Mouse (Mus musculus): ENCODE results near the gene Ap1s1. TPM values are rescaled to one million over a fixed set of nuclear protein-coding genes. Genes with fewer than 3 reads are reported as not detected.

The Ap1s1 gene
- total RNA-seq, 1 experiment from 2014 or later = 39.7 TPM

DNA sequence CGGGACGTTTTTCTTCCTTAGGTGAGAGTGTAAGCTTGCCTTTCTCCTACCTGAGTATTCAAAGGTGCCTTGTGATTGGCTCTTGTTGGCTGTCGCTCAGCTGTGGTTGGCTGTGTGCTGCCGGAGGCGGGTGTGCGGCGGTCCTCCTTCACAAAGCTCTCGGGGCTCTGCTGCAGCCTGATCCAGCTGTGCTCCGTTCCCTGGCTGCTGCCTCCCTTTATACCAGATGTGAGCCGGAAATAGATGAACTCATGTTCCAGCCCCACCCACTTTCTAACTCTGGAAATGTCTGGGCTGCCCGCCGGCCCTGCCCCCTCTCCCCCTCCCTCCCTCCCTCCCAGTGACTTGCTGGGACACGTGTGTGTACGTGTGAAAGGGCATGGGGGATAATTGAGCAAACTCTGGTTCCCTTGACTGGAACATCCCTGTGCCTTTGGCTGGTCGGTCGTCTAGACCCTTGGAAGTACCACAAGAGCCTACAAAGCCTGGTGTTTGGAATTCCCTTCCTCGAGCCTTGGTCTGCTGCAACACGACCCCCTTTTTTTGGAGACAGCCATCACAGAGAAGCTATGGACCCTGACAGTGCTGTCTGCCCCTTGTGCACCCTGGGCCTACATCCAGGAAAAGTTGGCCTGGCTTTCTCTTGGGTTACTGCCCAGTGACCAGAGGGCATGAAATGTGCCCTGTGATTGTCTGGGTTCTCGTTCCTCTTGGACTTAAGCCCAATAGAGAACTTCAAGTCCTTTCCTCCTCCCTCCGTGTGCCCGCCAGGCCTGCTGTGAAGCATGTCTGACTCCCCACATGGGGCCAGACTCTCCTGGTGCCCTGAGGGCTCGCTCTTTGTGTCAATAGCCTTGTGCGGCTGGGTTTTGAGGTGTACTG lies 26.4 kb upstream of the Ap1s1 start, which contains the start of gene Serpine1:
Serpine1 (minus strand) TSS at position 190 of the 882 bp plus-strand sequence.
- ATAC-seq (replicated peaks in 1 of 2; ENCODE audit: insufficient read depth in 1 of 2, low FRiP score in 2 of 2, low TSS enrichment in 1 of 2, low read depth in 1 of 2, poor library complexity in 2 of 2, severe bottlenecking in 2 of 2) = peak; percentile 70 to 76

DNA sequence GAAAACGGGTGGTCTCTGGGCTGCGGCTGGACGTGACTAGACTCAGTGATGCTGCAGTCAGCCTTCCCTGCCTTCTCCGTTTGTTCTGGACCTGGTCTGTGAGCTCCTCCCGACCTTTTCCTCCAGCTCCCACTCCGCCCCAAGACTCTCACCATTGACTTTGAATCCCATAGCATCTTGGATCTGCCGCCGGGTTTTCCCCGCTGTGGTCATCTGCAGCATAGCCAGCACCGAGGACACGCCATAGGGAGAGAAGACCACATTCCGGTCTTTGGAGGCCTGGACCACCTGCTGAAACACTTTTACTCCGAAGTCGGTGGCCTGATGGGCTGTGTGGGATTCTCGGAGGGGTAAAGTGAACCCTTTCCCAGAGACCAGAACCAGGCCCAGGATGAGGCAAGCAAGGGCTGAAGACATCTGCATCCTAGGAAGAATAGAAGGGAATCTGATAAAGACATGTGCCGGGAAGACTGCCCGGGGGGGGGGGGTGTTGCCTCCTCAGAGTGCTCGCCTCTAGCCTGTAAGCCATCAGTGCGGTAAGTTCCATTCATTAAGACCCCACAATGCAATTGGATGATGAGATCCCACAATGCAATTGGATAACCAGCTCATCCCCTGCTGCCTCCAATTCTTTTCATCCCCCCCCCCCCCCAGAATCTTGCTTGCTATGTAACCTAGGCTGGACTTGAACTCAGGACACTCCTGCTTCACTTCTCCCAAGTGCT lies 25.1 kb upstream of the Ap1s1 start:
- ATAC-seq (replicated peaks in 1 of 2; ENCODE audit: insufficient read depth in 1 of 2, low FRiP score in 2 of 2, low TSS enrichment in 1 of 2, low read depth in 1 of 2, poor library complexity in 2 of 2, severe bottlenecking in 2 of 2) = no peak

DNA sequence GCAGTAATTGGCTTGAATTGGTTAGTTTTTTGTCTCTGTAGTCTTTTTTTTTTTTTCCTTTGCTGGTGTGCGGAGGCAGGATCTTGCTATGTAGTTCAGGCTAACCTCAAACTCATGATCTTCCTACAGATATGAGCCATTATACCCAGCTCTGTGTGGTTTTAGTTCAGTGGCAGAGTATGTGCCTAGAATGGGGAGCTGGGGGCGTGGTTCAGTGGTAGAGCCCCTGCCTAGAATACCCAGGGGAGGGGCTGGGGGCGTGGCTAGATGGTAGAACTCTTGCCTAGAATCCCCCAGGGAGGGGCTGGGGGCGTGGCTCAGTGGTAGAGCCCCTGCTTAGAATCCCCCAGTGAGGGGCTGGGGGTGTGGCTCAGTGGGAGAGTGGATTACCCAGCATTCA lies 22.8 kb upstream of the Ap1s1 start:
- ATAC-seq (replicated peaks in 1 of 2; ENCODE audit: insufficient read depth in 1 of 2, low FRiP score in 2 of 2, low TSS enrichment in 1 of 2, low read depth in 1 of 2, poor library complexity in 2 of 2, severe bottlenecking in 2 of 2) = no peak

DNA sequence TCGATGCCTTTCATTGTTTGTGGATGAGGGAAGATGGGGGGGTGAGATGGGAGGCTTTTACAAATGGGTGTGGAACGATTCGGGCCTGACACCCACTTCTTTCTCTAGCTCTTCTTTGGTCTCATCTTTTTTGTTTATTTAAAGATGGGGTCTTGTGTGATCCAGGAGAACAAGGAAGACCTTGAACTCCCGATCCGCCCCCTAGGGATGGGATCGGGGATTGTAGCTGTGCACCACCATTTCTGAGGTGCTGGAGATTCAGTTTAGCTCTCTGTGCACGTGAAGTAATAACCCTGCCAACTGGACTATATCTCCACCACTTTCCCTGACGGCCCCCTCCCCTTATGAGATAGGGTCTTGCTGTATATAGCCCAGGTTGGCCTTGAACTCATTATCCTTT lies 20.0 kb upstream of the Ap1s1 start:
- ATAC-seq (replicated peaks in 1 of 2; ENCODE audit: insufficient read depth in 1 of 2, low FRiP score in 2 of 2, low TSS enrichment in 1 of 2, low read depth in 1 of 2, poor library complexity in 2 of 2, severe bottlenecking in 2 of 2) = no peak

DNA sequence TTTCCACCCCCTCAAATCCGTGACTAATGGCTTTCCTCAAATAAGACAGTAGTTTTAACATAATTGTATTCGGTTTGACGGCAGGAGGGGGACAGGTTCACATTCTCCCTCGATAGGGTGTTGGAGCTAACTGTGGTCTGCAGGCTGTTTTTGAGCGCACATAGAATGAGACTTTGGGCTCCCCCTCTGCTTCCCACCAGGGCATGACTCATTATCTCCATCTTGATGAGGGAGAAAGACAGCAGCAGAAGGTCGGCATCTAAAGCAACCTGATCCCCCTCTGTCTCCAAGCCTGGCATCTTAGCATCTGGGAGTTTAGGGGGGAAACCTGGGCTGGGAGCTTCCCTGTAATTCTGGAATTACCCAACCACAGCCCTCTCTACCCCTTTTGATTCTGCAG lies 19.5 kb upstream of the Ap1s1 start:
- ATAC-seq (replicated peaks in 1 of 2; ENCODE audit: insufficient read depth in 1 of 2, low FRiP score in 2 of 2, low TSS enrichment in 1 of 2, low read depth in 1 of 2, poor library complexity in 2 of 2, severe bottlenecking in 2 of 2) = no peak

DNA sequence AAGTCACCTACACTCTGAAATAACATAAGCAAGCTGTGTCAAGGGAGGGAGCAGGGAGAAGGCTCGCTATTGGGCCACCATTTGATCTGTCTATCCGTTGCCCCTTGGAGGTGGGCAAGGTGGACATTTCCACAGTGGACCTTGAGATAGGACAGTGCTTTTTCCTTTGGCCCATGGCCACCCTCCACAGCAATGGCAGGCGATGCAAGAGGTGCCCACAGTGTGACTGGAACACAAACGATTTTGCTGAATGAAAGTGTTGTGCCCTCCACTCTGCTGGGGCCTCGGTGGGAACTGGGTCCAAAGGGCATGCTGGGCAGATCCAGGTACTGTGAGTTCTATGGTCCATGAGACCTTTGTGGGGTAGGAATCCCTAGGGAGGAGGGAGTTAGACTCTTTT lies 16.7 kb upstream of the Ap1s1 start:
- ATAC-seq (replicated peaks in 1 of 2; ENCODE audit: insufficient read depth in 1 of 2, low FRiP score in 2 of 2, low TSS enrichment in 1 of 2, low read depth in 1 of 2, poor library complexity in 2 of 2, severe bottlenecking in 2 of 2) = no peak

DNA sequence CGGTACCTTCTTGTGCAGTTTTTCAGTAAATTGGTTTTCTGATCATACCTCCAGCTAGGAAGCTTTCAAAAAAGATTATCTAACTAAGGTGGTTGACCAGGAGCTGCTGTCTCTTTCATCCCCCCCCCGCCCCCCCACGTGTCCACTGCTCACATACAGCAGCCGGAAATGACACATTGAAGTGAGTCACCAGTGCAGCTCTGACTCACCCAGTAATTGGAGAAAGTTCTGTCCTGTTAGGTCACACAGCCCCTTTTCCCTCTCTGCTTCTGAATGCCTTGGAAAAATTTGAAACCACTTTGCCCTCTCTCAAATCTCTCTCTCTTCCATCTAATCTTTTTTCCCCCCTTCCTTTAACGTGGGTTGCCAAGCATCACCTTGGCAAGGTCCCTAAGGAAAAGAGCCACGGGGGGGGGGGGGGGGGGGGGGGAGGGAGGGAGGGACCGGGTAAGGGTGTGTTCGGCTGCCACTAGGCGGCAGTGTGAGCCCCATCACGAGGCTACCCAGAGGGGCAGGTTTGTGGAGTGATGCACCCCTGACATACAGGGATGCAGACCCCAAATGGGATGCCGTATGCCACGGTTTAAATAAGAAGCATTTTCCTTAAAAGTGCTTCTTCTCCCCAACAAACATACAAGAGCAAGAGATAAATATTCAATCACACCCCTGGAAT lies 16.0 kb upstream of the Ap1s1 start:
- no peak for ATAC-seq (replicated peaks in 1 of 2; ENCODE audit: insufficient read depth in 1 of 2, low FRiP score in 2 of 2, low TSS enrichment in 1 of 2, low read depth in 1 of 2, poor library complexity in 2 of 2, severe bottlenecking in 2 of 2)

DNA sequence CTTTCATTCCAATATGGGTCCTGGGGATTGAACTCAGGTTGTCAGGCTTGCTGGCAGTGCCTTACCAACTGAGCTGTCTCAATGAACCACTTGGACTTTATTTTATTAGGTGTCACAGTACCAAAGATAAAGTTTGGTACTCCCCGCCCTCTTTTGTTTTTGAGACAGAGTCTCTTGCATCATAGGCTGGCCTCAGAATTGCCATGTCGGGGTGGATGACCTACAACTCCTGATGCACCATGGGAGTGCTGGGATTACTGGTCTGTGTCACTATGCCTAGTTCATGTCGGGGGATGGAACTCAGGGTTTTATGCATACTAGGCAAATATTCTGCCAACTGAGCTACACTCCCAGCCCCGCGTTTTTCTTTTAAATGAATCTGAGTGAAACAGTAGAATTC lies 8.9 kb upstream of the Ap1s1 start:
- no peak for ATAC-seq (replicated peaks in 1 of 2; ENCODE audit: insufficient read depth in 1 of 2, low FRiP score in 2 of 2, low TSS enrichment in 1 of 2, low read depth in 1 of 2, poor library complexity in 2 of 2, severe bottlenecking in 2 of 2)

DNA sequence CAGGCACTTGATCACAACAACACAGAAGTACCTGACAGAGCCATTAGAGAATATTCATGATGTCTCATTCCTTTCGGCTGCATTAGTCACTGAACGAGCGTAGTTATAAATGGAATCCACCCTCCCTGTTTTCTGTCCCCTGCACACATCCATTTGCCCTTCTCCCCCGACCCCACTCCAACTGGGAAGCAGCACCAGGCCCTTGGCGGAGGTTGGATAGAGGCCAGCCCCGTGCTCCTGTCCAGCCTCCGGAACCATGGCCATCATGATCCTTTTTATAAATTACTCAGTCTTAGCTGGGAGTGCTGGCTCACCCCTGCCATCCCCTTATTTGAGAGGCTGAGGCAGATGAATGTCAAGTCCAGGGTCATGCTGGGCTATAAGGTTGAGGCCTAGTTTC lies 8.4 kb upstream of the Ap1s1 start:
- ATAC-seq (replicated peaks in 1 of 2; ENCODE audit: insufficient read depth in 1 of 2, low FRiP score in 2 of 2, low TSS enrichment in 1 of 2, low read depth in 1 of 2, poor library complexity in 2 of 2, severe bottlenecking in 2 of 2) = no peak

DNA sequence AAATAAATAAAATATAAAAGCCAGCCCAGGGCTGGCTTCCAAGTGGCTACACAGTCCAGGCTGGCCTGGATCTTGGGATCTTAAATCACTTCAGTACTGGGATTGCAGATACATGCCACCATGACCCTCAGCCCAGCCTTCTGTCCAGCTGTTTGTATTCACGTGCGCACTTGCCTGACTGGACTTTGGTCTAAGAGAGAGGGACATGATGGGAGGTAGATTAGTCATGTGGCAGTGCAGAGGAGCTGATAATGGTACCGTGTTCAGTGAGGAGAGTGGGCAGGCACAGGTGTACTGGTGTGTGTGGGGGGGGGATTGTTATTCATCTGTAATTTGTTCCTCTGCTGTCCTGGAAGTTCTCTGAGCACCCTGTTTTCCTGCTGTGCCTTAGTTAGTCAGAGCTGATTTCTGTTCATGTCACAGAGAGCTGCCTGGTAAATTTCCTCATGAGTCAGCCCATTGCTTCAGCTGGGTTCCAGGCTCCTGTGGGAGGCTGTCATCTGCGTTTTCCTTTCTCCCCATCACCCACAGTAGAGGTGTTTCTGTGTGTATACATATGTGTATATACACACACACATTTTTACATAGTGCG lies 6.1 kb upstream of the Ap1s1 start:
- ATAC-seq (replicated peaks in 1 of 2; ENCODE audit: insufficient read depth in 1 of 2, low FRiP score in 2 of 2, low TSS enrichment in 1 of 2, low read depth in 1 of 2, poor library complexity in 2 of 2, severe bottlenecking in 2 of 2) = no peak

DNA sequence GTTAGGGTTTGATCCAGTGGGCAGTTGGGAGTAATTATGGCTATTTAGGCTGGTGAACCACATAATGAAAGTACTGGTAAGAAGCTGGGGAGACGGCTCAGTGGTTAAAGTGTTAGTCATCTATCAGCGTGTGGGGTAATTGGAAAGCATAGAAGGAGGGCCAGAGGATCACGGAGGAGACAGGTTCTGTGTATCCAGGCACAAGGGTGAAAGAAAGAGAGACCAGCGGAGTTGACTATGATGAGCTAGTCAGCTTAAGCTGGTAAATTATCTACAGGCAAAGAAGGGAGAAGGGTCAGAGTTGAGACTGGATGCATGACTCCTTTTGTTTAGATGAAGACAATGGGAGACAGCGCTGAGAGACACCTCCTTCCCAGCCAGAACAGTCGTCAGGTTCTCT lies 5.2 kb upstream of the Ap1s1 start:
- ATAC-seq (replicated peaks in 1 of 2; ENCODE audit: insufficient read depth in 1 of 2, low FRiP score in 2 of 2, low TSS enrichment in 1 of 2, low read depth in 1 of 2, poor library complexity in 2 of 2, severe bottlenecking in 2 of 2) = no peak

DNA sequence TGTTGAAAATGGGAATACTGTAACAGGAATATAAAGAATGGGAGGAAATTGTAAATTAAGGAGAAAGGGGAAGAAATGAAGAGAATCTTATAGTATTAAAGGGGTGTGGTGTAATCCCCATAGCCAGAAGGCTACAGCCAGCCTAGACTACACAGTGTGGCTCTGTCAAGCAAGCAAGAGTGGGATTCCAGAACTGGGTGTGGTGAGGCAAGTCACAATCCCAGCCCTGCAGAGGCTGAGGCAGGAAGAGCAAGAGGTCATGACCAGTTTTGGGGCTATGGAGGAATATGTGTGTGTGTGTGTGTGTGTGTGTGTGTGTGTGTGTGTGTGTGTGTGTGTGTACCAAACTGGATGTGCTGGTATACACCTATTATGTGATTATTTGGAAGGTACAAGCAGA lies 1.1 kb upstream of the Ap1s1 start:
- ATAC-seq (replicated peaks in 1 of 2; ENCODE audit: insufficient read depth in 1 of 2, low FRiP score in 2 of 2, low TSS enrichment in 1 of 2, low read depth in 1 of 2, poor library complexity in 2 of 2, severe bottlenecking in 2 of 2) = no peak

DNA sequence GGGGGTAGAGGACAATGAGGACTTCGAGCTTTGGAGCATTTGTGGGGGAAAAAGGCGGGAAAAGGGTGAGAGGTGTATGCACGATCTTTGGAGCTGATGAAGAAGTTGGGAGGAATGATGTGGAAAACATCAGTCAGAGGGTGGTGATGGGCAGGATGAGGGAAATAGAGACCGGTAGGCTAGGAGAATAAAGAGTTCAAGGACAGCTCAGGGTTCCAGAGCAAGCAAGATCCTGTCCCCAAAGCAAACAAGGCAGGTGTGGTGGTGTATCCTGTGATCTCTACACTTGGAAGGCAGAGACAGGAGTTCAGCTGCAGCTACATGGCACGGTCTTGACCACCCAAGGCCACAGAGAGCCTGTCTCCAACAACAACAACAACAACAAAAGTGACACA lies 386 bp upstream of the Ap1s1 start:
- no peak for ATAC-seq (replicated peaks in 1 of 2; ENCODE audit: insufficient read depth in 1 of 2, low FRiP score in 2 of 2, low TSS enrichment in 1 of 2, low read depth in 1 of 2, poor library complexity in 2 of 2, severe bottlenecking in 2 of 2)

DNA sequence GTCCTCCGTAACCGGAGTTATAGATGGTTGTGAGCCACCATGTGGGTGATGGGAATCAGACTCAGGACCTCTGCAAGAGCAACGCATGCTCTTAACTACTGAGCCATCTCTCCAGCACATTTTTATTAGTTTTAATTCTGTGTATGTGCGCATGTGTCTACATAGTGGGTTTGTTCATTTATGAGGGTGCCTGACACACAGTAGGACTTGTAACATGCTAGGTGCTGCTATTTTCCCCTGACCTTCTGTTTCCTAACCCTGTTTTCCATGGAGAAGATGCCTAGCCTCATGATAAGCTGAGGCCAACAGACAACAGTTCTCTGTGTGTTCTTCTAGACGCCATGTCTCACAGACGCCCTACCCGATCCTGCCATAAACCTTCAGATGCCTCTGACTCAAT lies 1.9 kb downstream of the Ap1s1 start:
- ATAC-seq (replicated peaks in 1 of 2; ENCODE audit: insufficient read depth in 1 of 2, low FRiP score in 2 of 2, low TSS enrichment in 1 of 2, low read depth in 1 of 2, poor library complexity in 2 of 2, severe bottlenecking in 2 of 2) = no peak

DNA sequence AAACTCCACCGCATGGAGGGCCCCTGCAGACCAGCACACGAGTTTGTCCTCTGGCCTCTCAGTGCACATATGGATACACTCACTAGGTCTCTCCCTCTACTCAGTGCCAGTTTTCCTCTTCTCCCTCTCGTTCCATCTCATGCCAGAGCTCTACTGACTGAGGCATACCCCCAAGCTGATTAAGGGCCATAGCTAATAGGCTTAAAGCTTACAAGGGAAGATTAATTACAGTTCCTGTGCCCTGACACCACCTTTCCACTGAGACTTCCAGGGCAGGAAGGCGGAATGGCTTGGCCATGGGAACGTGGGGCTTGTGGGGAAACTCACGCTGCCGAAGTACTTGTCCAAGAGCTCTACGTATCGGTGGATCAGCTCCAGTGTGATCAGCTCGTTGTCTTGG lies 4.5 kb downstream of the Ap1s1 start:
- ATAC-seq (replicated peaks in 1 of 2; ENCODE audit: insufficient read depth in 1 of 2, low FRiP score in 2 of 2, low TSS enrichment in 1 of 2, low read depth in 1 of 2, poor library complexity in 2 of 2, severe bottlenecking in 2 of 2) = no peak

DNA sequence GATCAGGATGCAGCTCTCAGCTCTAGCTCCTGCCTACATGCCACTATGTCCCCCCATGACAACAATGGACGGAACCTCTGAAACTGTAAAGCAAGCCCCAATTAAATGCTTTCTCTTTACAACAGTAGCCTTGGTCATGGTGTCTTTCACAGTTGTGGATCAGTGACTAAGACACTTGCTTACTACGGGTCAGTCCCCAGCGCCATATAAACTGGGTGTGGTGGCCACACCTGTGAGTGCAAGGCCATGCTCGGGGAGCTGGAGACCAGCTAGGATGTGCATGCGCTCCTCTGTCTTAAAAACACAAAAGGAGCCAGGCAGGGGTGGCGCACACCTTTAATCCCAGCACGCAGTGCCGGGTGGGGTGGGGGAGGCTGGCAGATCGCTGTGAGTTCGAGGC lies 6.5 kb downstream of the Ap1s1 start:
- no peak for ATAC-seq (replicated peaks in 1 of 2; ENCODE audit: insufficient read depth in 1 of 2, low FRiP score in 2 of 2, low TSS enrichment in 1 of 2, low read depth in 1 of 2, poor library complexity in 2 of 2, severe bottlenecking in 2 of 2)

DNA sequence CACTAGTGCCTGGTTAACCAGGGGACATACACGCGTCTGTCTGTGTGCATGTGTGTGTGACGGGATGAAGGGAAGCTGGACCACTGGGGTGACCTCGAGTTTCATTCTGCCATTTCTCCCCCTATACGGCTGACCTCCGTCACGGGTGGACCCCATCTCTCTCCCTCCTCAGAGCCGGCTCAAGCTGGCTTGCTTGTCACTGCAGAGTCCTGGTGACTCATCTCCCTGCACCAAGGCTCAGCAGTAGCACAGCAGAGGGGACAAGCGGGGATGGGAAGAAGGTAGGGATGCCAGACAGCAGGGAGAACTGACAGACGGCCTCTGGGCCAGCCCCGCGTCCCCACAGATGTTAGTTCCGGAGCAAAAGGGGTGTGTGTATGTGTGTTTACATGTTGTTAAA lies 9.7 kb downstream of the Ap1s1 start:
- no peak for ATAC-seq (replicated peaks in 1 of 2; ENCODE audit: insufficient read depth in 1 of 2, low FRiP score in 2 of 2, low TSS enrichment in 1 of 2, low read depth in 1 of 2, poor library complexity in 2 of 2, severe bottlenecking in 2 of 2)

DNA sequence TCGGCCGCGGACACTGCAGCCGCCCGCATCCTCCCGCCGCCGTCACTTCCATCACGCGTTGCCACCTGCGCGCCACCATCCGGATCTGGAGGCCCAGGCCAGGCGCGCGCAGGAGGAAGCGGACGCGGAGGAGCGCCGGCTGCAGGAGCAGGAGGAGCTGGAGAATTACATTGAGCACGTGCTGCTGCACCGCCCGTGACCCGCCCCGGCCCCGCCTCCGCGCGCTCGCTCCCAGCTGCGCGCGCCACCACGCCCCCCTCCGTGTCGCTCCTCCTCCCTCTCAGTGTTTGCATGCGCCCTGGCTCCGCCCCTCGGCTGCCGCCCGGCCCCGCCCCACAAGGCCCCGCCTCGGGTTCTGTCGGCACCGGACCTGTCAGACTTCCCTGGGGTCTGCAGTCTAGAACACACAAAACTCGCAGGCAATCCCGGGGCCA lies 13.3 kb downstream of the Ap1s1 start:
- ATAC-seq (replicated peaks in 1 of 2; ENCODE audit: insufficient read depth in 1 of 2, low FRiP score in 2 of 2, low TSS enrichment in 1 of 2, low read depth in 1 of 2, poor library complexity in 2 of 2, severe bottlenecking in 2 of 2) = peak; percentile 57 to 62
